Mouse (Mus musculus) 3T3-L1 (cell line): Measurements from ENCODE around the gene Capn11.
A peak's percentile ranks its signal among the peaks of the same experiment; 100 is the strongest.

Experiments used
- DNase-seq: peaks from one replicate; pipeline ENCODE4 v3.0.0-alpha.2; 2015; ENCODE audit warnings: low read depth, low spot score

Gene Capn11

DNA sequence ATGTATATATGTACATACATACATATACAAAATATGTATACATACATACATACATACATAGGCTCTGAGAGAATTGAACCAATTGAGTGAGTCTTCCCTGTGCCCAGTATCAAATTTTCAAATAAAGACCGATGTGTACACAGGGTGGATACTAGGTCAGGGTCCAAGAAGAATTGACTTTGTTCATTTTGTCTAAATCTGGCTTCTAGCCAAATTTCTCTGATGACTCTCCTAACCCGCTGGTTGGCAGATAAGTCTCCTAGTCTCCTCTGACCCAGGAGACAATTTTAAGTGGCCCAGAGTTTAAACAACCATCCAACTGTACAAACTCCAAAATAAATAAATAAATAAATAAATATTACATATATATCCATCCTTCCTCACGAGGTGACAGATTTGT, 60.2 kb downstream of the Capn11 start:
- no peak for DNase-seq

- DNase-seq: no peak
These were observed 60.7 kb downstream of the Capn11 start for GRCm38 (mm10) chr17:45598376-45598775.

DNA sequence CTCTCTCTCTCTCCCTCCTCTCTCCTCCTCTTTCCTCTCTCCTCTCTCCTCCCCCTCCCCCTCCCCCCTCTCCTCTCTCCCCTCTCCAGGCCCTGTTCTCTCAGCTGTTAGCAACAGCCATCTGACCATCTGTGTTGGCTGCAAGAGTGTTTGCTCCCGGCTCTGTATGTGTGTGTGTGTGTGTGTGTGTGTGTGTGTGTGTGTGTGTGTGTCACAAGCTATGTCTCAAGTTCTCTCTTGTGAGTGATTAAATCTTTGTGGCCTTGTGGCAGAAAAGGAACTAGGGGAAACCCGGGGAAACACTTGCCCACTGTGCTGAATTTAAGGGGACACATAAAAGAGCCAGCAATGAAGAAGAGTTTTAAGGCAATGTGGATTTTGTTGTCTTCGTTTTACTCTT, 61.3 kb downstream of the Capn11 start:
- peak; percentile 51 for DNase-seq

- DNase-seq: peak; percentile 94
These were observed 62.3 kb downstream of the Capn11 start for GRCm38 (mm10) chr17:45596631-45597396.

- peak; percentile 48 for DNase-seq
These were observed 63.3 kb downstream of the Capn11 start for GRCm38 (mm10) chr17:45595736-45596390.

DNA sequence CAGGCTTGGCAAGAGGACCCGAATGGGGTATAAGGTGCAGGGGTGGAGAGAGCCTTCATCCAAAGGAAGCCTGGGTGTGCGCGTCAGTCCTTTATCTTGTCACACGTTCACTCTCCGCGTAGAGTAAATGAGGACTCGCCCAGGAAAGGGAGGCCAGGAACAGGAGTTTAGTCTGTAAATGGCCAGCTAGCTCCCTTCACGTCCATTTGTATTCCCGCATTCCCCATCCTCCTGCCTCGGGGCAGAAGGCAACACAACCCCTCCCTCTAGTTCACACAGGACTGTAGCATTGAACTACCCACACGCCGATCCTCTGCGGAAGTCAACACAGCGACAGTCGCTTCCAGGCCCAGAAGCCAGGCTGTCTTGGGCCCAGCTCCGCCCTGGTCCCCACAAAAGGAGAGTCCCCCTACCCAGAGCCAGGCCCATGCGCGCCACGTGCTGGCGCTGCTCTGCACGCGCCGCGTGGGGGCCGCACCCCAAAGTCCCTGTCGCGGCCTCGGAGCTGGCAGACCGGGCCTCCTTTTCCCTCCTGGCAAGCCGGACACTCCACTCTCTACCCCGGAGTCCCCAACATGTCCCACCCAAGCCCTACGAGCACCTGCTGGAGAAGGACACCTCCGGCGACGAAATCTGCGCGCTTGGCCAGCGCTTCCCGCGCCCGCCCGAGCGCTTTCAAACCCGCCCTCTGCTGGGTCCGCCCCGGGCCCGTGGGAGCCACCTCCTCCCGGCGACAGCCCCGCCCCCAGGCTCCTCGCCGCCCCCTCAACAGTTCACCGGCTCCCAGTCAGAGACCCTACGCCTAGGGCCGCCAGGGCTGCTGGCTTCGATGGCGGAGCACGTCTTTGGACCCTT, 64.0 kb downstream of the Capn11 start:
- DNase-seq: peak; percentile 49

GRCm38 (mm10) chr17:45594195-45594594, 64.9 kb downstream of the Capn11 start:
- DNase-seq: no peak

- no peak for DNase-seq
These were observed 65.6 kb downstream of the Capn11 start for GRCm38 (mm10) chr17:45593479-45593878.

DNA sequence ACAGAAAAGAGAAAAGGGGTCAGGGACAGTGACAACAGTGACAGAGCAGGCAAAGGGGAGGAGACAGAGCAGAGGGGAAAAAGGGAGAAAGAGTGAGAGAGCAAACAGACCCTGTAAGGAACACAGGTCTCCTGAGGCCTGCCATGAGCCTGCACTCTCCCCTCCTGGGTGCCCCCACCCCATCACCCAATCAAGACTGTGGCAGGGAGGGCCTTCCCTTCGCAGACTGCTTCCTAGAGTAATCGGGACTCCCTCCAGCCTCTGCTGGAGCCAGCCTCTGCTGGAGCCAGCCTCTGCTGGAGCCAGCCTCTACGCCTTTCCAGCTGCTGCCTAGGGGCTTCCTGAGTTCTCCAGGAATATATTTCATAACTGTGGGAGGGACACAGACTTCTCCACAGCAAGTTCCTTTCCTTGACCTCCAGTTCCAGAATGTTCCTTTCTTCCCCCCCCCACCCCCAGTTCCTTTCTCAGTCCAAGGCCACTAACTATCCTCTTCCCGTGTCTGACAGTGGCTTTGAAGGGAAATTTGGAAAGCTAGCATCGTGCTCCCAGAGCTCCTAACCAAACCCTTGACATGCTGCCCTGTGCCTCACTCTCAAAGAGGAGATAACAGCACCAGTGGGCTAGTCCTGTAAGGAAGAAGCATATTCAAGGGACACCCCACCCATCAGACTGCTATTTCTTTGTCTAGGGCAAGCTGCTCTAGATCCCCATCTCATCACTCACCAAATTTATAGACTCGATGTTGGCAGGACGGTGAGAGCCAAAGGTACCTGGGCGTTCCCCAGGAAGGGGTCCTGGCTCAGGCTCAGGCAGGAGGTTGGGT, 66.3 kb downstream of the Capn11 start:
- no peak for DNase-seq

GRCm38 (mm10) chr17:45591701-45592605, 67.2 kb downstream of the Capn11 start:
- DNase-seq: no peak

DNA sequence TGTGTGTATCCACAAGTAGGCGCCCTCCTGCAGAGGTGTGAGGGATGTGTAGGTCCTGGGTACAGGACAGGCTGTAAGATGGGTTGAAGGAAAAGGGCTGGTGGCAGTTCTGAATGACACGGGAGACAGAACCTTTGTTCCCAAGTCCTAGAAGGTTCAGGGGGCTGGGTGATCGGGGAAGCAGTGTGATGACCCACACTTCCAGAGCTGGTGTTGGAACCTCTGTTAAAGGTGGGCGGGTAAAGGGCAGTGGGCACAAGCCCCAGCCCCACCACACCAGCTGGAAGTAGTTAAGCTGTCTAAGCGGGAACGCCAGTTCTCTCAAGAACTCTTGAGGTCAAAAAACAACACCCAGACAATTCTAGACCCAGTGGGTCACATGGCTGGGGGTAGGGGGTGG, 68.7 kb downstream of the Capn11 start:
- no peak for DNase-seq

DNA sequence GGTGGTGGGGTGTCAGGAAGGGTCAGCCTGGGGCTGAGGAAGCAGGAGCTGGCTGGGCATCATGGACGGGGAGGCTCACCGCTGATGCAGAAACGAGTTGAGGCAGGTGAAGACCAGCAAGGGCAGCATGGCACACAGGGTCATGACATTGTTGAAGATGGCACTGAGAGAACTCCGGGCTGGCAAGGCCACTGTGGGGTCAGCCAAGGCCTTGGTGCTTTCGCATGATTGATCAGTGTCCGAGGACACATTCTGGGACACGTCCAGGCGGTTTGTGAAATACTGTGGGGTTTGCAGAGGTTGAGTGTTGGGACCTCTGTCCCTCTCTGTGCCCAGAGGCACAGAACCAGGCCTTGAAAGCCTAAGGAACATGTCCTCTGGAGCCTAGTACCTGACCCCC, 69.3 kb downstream of the Capn11 start:
- DNase-seq: no peak

- no peak for DNase-seq
These were observed 69.9 kb downstream of the Capn11 start for GRCm38 (mm10) chr17:45589236-45589635.

GRCm38 (mm10) chr17:45588370-45588769, 70.8 kb downstream of the Capn11 start:
- DNase-seq: no peak

DNA sequence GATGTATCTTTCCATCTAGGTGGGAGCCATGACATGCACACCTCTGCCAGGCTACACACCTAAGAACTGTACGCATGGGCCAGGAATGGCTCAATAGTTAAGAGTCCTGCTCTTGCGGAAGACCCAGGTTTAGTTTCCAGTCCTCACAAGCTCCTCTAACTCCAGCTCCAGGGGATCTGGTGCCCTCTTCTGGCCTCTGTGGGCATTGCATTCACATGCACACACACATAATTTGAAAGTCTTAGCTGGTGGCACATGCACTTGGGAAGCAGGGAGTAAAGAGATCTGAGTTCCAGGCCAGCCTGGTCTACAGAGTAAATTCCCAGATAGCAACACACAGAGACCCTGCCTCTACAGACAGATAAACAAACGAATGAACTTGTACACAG, 72.7 kb downstream of the Capn11 start:
- DNase-seq: peak; percentile 53

- DNase-seq: no peak
These were observed 73.2 kb downstream of the Capn11 start for GRCm38 (mm10) chr17:45585725-45586448.

GRCm38 (mm10) chr17:45584939-45585678, 74.0 kb downstream of the Capn11 start:
- DNase-seq: peak; percentile 85

- peak; percentile 92 for DNase-seq
These were observed 74.8 kb downstream of the Capn11 start for GRCm38 (mm10) chr17:45584096-45584896.
